Mouse (Mus musculus): ENCODE results near the gene Scimp. TPM values are rescaled to one million over a fixed set of nuclear protein-coding genes. Genes with fewer than 3 reads are reported as not detected.

Gene Scimp
- polyA plus RNA-seq (2015; fragmentation: Nextera tagmentation; extraction: Ambion mirVana) = 0.35 and 0.61 TPM in 2 replicates

DNA sequence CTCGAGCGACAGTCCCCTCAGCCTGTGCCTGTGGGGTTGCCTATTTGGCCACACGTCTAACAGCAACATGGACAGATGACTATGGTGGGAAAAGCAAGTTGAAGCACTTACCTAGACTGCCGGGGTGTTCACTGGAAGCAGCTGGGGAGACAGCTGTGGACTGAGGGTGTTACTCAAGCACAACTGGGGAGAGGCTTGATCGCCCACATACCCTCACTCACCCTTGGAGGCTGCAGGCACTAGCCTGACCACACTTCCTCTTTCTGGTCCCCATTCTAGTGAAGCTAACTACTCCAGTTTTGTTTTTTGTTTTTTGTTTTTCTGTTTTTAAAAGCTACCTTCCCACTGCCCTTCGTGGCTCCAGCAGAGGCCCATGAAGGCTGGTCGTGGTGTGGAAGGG lies at the start of gene Scimp:
Gene Scimp, minus strand, starts transcription at position 222 of the 400 bp plus-strand sequence.
- Histone ChIP-seq H3K36me3 (no peaks in the 10 kb centered on the region), H3K9ac (no peak within 1 kb of the TSS), H3K4me3 (replicated peaks) (no peak within 1 kb of the TSS), H3K9me3 (no peaks in the 10 kb centered on the region), H3K27ac (no peak within 1 kb of the TSS), H3K4me2 (no peak within 1 kb of the TSS), H3K27me3 (replicated peaks) (no peaks in the 10 kb centered on the region), H3K4me1 (no peaks in the 10 kb centered on the region)
- WGBS = 75% methylated on average over 7 of the region's 7 CpGs
- ATAC-seq (ENCODE audit: insufficient read depth, low FRiP score, low read depth) = no peak

DNA sequence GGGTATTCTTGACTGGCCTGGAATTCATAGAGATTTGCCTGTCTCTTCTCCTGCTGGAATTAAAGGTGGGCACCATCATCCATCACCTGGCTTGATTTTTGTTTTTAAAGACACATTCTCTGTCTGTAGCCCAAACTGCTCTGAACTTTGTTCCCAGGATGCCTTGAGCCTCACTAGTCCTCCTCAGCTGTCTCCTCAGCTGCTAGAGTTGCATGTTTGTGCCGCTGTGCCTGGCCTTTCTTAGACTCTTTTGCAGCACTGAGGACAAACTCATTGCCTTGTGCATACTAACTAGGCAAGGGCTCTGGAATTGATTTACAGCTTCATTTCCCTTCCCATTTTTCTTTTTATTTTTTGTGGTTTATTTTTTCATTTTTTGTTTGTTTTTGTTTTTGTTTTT lies 48.0 kb upstream of the Scimp start:
- Histone ChIP-seq H3K9ac (no peak overlapping the region), H3K27me3 (replicated peaks) (no peaks in the 10 kb centered on the region), H3K4me1 (no peaks in the 10 kb centered on the region), H3K9me3 (no peaks in the 10 kb centered on the region), H3K36me3 (no peaks in the 10 kb centered on the region), H3K4me3 (replicated peaks) (no peak overlapping the region), H3K27ac (no peak overlapping the region), H3K4me2 (no peak overlapping the region)
- ATAC-seq (ENCODE audit: insufficient read depth, low FRiP score, low read depth) = no peak
- 88% methylated on average over 1 of the region's 1 CpGs for WGBS

DNA sequence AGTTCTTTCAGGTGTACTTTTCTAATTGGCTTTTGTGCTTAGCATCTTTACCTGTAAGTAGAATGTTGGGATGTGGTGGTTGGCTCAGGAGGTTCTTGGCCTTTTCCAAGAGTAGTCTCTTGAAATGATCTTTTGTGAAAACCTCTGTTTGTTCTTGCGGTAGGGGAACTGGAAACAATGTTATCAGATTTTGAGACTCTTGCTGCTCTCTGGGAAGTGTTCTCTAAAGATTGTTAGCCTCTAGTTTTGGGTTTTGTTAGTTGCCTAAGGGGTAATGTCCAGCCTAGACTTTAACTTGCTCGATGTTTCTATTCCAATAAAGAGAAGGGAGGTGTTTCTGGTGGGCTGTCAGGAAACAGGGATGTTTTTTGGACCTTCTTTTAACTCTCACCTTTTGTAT lies 33.6 kb upstream of the Scimp start:
- no peaks in the 10 kb centered on the region for H3K9me3 ChIP-seq
- H3K9ac ChIP-seq = no peak overlapping the region
- no peaks in the 10 kb centered on the region for H3K36me3 ChIP-seq
- H3K27me3 ChIP-seq (replicated peaks) = no peaks in the 10 kb centered on the region
- H3K4me3 ChIP-seq (replicated peaks) = peak overlapping the region; percentile 91
- peaks cover 8% of the 10 kb centered on the region; the same call in 1 of the 2 replicates for H3K4me1 ChIP-seq
- peak overlapping the region; percentile 80 for H3K4me2 ChIP-seq
- H3K27ac ChIP-seq = no peak overlapping the region
- 44% methylated on average over 2 of the region's 2 CpGs for WGBS
- no peak for ATAC-seq (ENCODE audit: insufficient read depth, low FRiP score, low read depth)

- Histone ChIP-seq H3K36me3 (no peaks in the 10 kb centered on the region), H3K27ac (peak overlapping the region; percentile 67; the same call in 1 of the 2 replicates), H3K4me2 (peak overlapping the region; percentile 80), H3K27me3 (replicated peaks) (no peaks in the 10 kb centered on the region), H3K4me3 (replicated peaks) (peak overlapping the region; percentile 91), H3K4me1 (peaks cover 8% of the 10 kb centered on the region; the same call in 1 of the 2 replicates), H3K9ac (peak overlapping the region; percentile 92), H3K9me3 (no peaks in the 10 kb centered on the region)
- WGBS = 5% methylated on average over 19 of the region's 19 CpGs
- no peak for ATAC-seq (ENCODE audit: insufficient read depth, low FRiP score, low read depth)
Observed at GRCm38 (mm10) chr11:70845457-70845978, 33.1 kb upstream of the Scimp start.

GRCm38 (mm10) chr11:70844559-70845456 lies 32.4 kb upstream of the Scimp start, which contains the start of gene Rabep1:
Gene Rabep1 (plus strand): TSS chr11:70844778.
- H3K4me1 ChIP-seq = peaks cover 8% of the 10 kb centered on the region; the same call in 1 of the 2 replicates
- H3K9ac ChIP-seq = peak within 1 kb of the TSS; percentile 92
- peak within 1 kb of the TSS; percentile 80 for H3K4me2 ChIP-seq
- no peaks in the 10 kb centered on the region for H3K27me3 ChIP-seq (replicated peaks)
- H3K9me3 ChIP-seq = no peaks in the 10 kb centered on the region
- H3K27ac ChIP-seq = peak within 1 kb of the TSS; percentile 67
- H3K4me3 ChIP-seq (replicated peaks) = peak within 1 kb of the TSS; percentile 91
- peak; percentile 92 for ATAC-seq (ENCODE audit: insufficient read depth, low FRiP score, low read depth)
- WGBS = 1% methylated on average over 75 of the region's 88 CpGs
- H3K36me3 ChIP-seq = no peaks in the 10 kb centered on the region

DNA sequence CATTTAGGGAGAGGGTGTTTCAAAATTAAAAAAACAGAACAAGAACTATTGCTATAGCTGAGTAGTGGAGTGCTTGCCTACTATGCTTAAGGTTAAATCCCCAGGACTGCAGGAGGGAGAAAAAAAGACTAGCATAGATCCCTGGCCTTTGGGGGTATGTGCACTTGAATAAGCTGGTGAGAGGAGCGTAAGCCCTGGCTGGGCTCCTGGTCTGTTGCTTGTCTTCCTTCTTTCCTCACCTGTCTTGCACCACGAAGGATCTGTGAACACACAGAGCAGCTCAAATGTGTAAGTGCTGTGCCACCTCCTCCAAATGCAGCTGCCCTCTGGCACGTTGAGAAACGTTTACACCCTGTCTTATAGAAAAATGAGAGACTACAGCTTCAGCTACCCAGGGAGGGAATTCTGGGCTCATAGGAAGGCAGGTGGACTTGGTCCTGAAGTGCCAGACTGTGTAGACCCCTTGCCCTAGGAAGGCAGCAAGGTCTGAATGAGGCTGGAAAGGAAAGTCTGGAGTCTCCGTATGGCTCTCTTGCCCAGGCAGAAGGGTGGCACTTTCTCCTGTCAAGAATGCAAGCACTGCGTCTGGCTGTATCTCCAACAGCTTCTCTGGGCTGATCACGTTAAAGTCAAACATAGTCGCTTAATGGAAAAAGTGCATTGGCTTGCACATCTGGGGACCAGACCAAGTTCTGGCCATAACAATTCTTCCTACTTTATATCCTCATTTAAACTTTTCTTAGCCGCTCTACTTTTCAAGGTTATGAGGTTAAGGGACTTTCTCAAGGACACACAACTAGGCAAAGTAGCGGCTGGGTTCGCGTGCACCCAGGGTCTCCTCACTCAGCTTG lies 31.5 kb upstream of the Scimp start:
- Histone ChIP-seq H3K4me1 (peaks cover 6% of the 10 kb centered on the region; the same call in 1 of the 2 replicates), H3K27ac (peak overlapping the region; percentile 27; the same call in 1 of the 2 replicates), H3K9ac (no peak overlapping the region), H3K9me3 (no peaks in the 10 kb centered on the region), H3K4me2 (peak overlapping the region; percentile 80), H3K4me3 (replicated peaks) (peak overlapping the region; percentile 91), H3K36me3 (no peaks in the 10 kb centered on the region), H3K27me3 (replicated peaks) (no peaks in the 10 kb centered on the region)
- 18% methylated on average over 12 of the region's 12 CpGs for WGBS
- peak; percentile 20; the same call in 1 of the 2 replicates for ATAC-seq (ENCODE audit: insufficient read depth, low FRiP score, low read depth)

DNA sequence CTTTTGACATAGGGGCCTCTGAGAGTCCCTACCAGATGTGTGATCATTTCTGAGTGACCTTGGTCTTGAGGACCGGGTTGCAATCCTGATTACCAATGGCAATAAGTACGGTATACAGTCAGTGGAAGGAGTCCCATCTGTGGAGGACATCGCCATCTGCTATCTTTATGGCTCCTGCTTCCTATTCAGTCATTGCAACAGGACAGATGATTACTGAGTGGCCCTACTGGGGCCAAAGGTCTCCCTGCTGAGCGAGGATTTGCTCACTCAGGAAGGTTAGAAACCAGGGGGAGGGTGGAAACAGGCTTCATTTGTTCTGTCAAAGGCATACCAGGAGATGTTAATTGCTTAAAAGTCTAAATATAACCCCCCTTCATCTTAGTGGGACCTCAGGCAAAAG lies 30.6 kb upstream of the Scimp start:
- Histone ChIP-seq H3K27ac (no peak overlapping the region), H3K4me2 (no peak overlapping the region), H3K4me1 (peaks cover 6% of the 10 kb centered on the region; the same call in 1 of the 2 replicates), H3K4me3 (replicated peaks) (no peak overlapping the region), H3K36me3 (no peaks in the 10 kb centered on the region), H3K27me3 (replicated peaks) (no peaks in the 10 kb centered on the region), H3K9me3 (no peaks in the 10 kb centered on the region), H3K9ac (no peak overlapping the region)
- WGBS = 64% methylated on average over 4 of the region's 4 CpGs
- no peak for ATAC-seq (ENCODE audit: insufficient read depth, low FRiP score, low read depth)

DNA sequence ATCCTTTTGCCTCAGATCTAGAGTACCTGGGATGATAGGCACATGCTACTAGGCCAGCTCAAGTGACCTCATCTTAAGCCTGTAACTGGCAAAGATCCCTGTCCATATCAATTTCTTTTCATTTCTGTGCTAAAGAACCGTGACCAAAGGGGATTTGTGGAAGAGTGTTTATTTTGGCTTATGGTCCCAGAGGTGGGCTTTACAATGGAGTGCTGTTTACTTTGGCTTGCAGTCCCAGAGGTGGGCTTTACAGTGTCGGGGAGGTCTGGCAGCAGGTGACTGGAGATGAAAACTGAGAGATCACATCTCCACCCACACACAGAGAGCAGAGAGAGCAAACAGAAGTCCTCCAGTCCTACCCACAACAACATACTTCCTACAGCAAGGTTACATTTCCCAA lies 26.2 kb upstream of the Scimp start:
- Histone ChIP-seq H3K4me3 (replicated peaks) (no peak overlapping the region), H3K27ac (no peak overlapping the region), H3K27me3 (replicated peaks) (no peaks in the 10 kb centered on the region), H3K4me2 (no peak overlapping the region), H3K9me3 (no peaks in the 10 kb centered on the region), H3K36me3 (no peaks in the 10 kb centered on the region), H3K9ac (no peak overlapping the region), H3K4me1 (no peaks in the 10 kb centered on the region)
- ATAC-seq (ENCODE audit: insufficient read depth, low FRiP score, low read depth) = no peak
- WGBS = 31% methylated on average over 2 of the region's 2 CpGs

DNA sequence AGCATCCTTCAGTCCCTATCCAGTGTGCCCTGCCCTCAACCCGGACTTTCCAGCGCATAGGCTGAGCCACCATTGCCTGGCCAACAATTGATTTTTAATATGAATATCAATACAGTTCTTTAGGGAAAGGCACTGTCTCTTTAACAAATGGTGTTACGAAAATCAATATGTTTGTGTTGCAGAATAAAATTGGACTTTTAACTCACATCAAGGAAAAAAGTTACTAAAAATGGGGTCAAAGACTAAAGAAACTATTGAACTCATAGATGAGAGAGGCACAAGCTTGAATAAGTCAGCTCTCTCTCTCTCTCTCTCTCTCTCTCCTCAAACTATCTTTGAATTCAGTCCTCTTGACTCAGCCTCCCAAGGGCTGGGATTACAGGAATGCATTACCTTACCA lies 24.6 kb upstream of the Scimp start:
- no peaks in the 10 kb centered on the region for H3K36me3 ChIP-seq
- ATAC-seq (ENCODE audit: insufficient read depth, low FRiP score, low read depth) = no peak
- no peak overlapping the region for H3K4me3 ChIP-seq (replicated peaks)
- no peaks in the 10 kb centered on the region for H3K4me1 ChIP-seq
- H3K9me3 ChIP-seq = no peaks in the 10 kb centered on the region
- no peak overlapping the region for H3K4me2 ChIP-seq
- no peaks in the 10 kb centered on the region for H3K27me3 ChIP-seq (replicated peaks)
- no peak overlapping the region for H3K9ac ChIP-seq
- H3K27ac ChIP-seq = no peak overlapping the region
- WGBS = 86% methylated on average over 3 of the region's 3 CpGs

DNA sequence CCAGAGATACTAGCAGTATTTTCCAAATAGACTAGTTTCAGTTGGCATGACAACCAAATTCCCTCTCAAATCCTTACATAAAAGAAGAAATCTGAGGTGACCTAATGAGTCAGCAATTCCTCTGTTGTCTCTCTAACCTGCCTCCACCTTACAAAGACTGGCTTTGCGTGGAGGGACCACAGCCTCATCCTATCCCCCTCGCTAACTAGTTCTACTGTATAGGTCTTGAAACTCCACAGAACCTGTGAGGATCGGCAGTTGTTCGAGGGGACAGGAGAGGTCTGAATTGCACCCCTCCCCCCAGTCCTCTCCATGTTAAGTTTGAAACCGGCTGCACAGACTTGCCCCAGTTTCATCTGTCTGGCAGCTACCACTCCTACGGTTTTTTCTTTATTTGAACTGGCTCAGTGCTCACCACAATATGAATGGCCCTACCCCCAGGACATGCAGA lies 23.0 kb upstream of the Scimp start:
- 47% methylated on average over 6 of the region's 6 CpGs for WGBS
- Histone ChIP-seq H3K36me3 (no peaks in the 10 kb centered on the region), H3K9me3 (no peaks in the 10 kb centered on the region), H3K9ac (no peak overlapping the region), H3K4me3 (replicated peaks) (no peak overlapping the region), H3K4me2 (no peak overlapping the region), H3K27me3 (replicated peaks) (no peaks in the 10 kb centered on the region), H3K27ac (no peak overlapping the region), H3K4me1 (no peaks in the 10 kb centered on the region)
- no peak for ATAC-seq (ENCODE audit: insufficient read depth, low FRiP score, low read depth)

- Histone ChIP-seq H3K9me3 (no peaks in the 10 kb centered on the region), H3K36me3 (no peaks in the 10 kb centered on the region), H3K4me1 (no peaks in the 10 kb centered on the region), H3K4me2 (no peak overlapping the region), H3K9ac (no peak overlapping the region), H3K27ac (no peak overlapping the region), H3K27me3 (replicated peaks) (no peaks in the 10 kb centered on the region), H3K4me3 (replicated peaks) (no peak overlapping the region)
- no peak for ATAC-seq (ENCODE audit: insufficient read depth, low FRiP score, low read depth)
- WGBS = 77% methylated on average over 3 of the region's 3 CpGs
Observed at GRCm38 (mm10) chr11:70833831-70834230, 21.4 kb upstream of the Scimp start.
